Mouse (Mus musculus): ENCODE measurements at regions not wholly inside any gene's neighbourhood (a gene's known extent, or its start where the extent isn't known, plus 50 kb on each side); places are given as distances from the start of the nearest gene placed in this dataset.

- no peak for DNase-seq (ENCODE audit: low read depth, low spot score)
These were observed 712.7 kb upstream of the Cdh18 start for GRCm38 (mm10) chr15:21836110-21836509.

DNA sequence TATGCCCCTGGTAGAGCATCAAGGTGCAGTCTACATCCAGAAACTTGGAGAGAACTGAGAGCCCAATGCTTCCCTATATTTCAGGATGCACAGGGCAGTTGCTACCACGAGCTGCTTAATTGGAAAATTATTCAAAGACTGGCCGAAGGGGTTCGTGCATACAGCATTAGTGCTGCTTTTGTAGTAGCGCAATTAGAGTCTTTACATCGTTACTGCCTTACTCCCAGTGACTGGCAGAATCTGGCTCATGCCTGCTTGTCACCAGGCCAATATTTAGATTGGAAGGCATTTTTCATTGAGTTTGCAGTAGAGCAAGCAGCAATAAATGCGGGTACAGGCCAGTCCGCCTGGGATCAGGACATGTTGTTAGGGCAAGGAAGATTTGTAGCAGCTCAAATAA lies 690.3 kb upstream of the Cdh18 start:
- no peak for DNase-seq (ENCODE audit: low read depth, low spot score)

DNA sequence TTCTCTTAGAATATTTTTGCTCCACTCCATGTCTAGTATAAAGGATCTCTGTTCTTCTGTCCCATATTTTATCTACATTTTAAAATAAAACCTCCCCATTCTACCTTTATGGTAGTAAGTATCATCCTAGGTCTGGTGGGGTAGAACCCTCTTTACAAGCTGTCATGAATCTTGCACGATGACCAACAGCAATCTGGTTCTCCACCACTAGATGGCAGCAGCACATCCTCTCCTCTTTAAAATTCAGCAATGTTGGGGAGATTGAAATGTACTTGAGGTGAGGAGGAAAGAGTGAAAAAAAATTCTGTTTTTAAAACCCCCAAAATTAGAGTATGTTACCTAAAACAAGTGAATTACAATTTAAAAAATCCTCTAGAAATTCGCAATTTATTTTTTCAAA lies 663.6 kb upstream of the Cdh18 start:
- peak; percentile 1 for DNase-seq (ENCODE audit: low read depth, low spot score)

Measured in WW6 (cell line).